Mouse (Mus musculus): Measurements from ENCODE around the gene Zfp385a. TPM values are rescaled to one million over a fixed set of nuclear protein-coding genes. Genes with fewer than 3 reads are reported as not detected.

Zfp385a gene
- total and polyA plus RNA-seq, 2 experiments from 2014 or later, result 13.0 to 21.3 TPM

DNA sequence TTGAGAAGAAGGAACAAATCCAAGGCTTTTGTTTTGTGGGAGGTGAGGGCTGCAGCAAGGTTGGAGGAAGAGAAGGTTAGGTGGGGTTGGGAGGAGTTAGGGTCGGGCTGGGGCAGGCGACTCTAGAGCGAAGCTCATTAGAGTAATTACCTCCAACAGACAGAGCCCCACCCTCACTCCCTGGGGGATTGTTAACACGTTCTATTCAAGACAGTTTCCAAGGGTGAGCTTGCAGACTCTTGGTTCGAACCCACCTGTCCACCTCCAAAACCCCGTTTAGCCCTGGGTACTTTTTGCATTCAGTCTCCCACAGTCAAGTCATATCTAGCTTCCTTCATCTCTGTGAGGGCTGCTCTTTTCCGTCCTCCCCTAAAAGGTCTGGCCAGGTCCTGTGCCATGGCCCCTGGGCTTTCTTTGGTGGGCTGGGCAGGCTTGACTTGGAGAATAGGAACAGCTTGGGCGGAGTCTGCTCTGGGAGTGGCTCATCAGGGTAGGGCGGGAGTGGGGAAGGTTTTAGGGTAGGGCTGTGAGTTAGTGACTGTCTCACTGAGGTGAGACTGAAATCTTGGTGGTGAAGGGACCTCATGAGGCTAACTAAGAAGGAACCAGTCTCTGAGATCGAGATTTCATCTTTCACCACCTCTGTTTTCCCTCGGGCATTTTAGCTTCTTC is 2.8 kb downstream of the Zfp385a start:
- no peaks in the 10 kb centered on the region for H3K9me3 ChIP-seq (ENCODE audit: low read length)
- H3K4me2 ChIP-seq (ENCODE audit: low read depth), result no peak overlapping the region
- WGBS, result 22% methylated on average over 11 of the region's 11 CpGs
- TF ChIP-seq CTCF (IDR thresholded peaks at IDR 0.05; ENCODE audit: low read depth), result no peak
- H3K4me3 ChIP-seq (ENCODE audit: low read depth, low read length), result no peak overlapping the region
- no peak overlapping the region for H3K9ac ChIP-seq
- H3K36me3 ChIP-seq (ENCODE audit: insufficient read depth), result no peaks in the 10 kb centered on the region
- no peak for DNase-seq
- no peak overlapping the region for H3K27ac ChIP-seq (ENCODE audit: low read depth, low read length)
- H3K27me3 ChIP-seq (ENCODE audit: insufficient read depth, low read length), result no peaks in the 10 kb centered on the region; the same call in 1 of the 2 replicates
- H3K4me1 ChIP-seq (ENCODE audit: insufficient read depth), result no peaks in the 10 kb centered on the region
- no peak for ATAC-seq

DNA sequence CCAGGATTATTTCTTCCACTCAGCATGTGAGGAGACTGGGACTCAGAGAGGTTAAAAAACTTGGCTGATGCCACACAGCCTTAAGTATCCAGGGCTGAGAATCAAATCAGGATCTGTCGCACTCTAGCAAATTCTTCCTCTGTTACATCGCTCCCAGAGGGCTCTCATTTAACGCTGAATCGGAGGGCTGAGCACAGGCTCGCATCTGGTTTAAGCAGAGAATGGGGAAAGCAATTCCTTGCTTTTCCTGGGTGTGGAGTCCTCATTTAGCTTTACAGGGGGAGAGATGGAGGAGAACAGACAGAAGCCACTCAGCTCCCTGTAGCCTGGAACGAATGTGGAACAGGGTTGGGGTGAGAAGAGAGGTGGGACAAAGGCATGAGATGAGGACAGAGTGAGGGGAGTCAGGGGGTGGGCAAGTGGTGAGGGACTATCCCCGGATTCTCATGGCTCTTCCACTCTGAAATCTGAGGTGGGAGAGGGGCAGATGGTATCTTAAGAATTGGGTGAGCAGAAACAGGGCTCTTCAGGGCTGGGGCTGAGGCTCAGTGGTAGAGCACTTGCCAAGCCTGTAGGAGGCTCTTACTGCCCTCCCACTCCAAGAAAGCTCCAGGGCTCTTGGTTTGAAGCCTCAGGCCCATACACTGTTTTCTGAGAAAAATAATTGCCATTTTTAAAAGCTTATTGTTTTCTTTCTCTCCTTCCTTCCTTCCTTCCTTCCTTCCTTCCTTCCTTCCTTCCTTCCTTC is 4.2 kb downstream of the Zfp385a start:
- Histone ChIP-seq H3K9me3 (ENCODE audit: low read length) (no peaks in the 10 kb centered on the region), H3K4me3 (ENCODE audit: low read depth, low read length) (no peak overlapping the region), H3K27me3 (ENCODE audit: insufficient read depth, low read length) (no peaks in the 10 kb centered on the region; the same call in 1 of the 2 replicates), H3K4me1 (ENCODE audit: insufficient read depth) (no peaks in the 10 kb centered on the region), H3K36me3 (ENCODE audit: insufficient read depth) (no peaks in the 10 kb centered on the region), H3K4me2 (ENCODE audit: low read depth) (no peak overlapping the region), H3K27ac (ENCODE audit: low read depth, low read length) (peak overlapping the region; percentile 40; the same call in 1 of the 2 replicates), H3K9ac (no peak overlapping the region)
- WGBS, result 24% methylated on average over 7 of the region's 7 CpGs
- DNase-seq, result no peak
- TF ChIP-seq CTCF (IDR thresholded peaks at IDR 0.05; ENCODE audit: low read depth), result no peak
- ATAC-seq, result no peak

DNA sequence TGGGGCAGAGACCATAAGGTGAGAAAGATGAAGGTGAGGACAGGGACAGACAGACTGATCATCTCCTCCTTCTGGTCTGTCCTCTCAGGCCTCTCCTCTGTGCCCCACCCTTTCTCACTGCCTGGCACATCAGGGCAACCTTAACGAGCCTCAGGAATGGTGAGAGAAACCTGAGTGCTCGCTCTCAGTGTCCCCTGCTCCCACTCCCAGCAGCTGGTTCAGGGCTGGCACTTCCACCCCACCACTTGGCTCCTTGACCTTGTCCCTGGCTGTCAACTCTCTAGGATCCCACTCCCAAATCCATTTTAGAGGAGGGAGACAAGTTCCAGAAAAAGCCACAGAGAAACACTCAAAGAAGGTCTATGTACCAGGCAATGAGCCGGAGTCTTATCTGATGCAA is 4.9 kb downstream of the Zfp385a start:
- Histone ChIP-seq H3K4me1 (ENCODE audit: insufficient read depth) (no peaks in the 10 kb centered on the region), H3K4me3 (ENCODE audit: low read depth, low read length) (no peak overlapping the region), H3K27ac (ENCODE audit: low read depth, low read length) (no peak overlapping the region), H3K4me2 (ENCODE audit: low read depth) (no peak overlapping the region), H3K36me3 (ENCODE audit: insufficient read depth) (no peaks in the 10 kb centered on the region), H3K9ac (no peak overlapping the region), H3K9me3 (ENCODE audit: low read length) (no peaks in the 10 kb centered on the region), H3K27me3 (ENCODE audit: insufficient read depth, low read length) (no peaks in the 10 kb centered on the region)
- DNase-seq (no peak), ATAC-seq (no peak)
- 63% methylated on average over 3 of the region's 3 CpGs for WGBS
- no peak for TF ChIP-seq CTCF (IDR thresholded peaks at IDR 0.05; ENCODE audit: low read depth)

DNA sequence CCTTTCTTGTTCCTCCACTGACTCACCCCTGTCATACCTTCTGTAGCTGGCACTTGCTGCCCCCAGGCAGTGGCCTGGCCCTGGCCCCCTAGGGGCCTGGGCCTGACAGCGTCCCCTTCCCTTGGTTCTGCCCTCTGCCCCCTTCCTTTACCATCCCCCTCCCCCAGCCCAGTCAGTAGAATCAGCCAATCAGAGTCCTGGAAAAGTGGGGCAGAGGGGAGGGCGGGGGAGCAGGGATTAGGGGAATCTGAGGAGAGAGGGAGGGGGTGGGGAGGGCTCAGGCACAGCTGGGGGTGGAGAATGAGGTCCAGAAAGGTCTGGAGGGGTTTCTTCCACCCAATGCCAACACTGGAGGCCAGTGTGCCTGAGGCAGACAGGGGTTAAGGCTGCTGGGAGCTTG is 5.7 kb downstream of the Zfp385a start:
- DNase-seq (no peak), ATAC-seq (peak; percentile 21; the same call in 1 of the 2 replicates)
- Histone ChIP-seq H3K27me3 (ENCODE audit: insufficient read depth, low read length) (no peaks in the 10 kb centered on the region), H3K4me3 (ENCODE audit: low read depth, low read length) (no peak overlapping the region), H3K9me3 (ENCODE audit: low read length) (no peaks in the 10 kb centered on the region), H3K27ac (ENCODE audit: low read depth, low read length) (no peak overlapping the region), H3K4me1 (ENCODE audit: insufficient read depth) (no peaks in the 10 kb centered on the region), H3K4me2 (ENCODE audit: low read depth) (no peak overlapping the region), H3K9ac (no peak overlapping the region), H3K36me3 (ENCODE audit: insufficient read depth) (no peaks in the 10 kb centered on the region)
- 8% methylated on average over 2 of the region's 2 CpGs for WGBS
- no peak for TF ChIP-seq CTCF (IDR thresholded peaks at IDR 0.05; ENCODE audit: low read depth)

DNA sequence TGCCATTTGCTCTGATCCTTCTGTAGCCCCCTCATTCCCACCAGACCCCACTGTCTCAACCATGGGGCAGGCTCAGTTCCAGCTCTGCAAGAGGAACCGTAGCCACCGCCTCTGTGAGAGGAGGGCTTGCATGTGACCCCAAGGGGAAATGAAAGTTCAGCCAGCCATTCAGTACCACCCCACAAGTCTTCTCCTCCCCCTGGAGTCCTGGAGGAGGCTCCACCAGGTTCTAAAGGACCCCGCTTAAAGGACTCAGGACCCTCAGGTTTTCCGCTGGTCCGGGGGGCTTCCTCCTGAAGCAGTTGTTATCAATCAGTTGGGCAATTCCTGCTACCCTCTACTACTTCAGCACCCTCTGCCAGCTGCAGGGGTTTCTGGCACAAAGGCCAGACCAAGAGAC is 6.2 kb downstream of the Zfp385a start:
- H3K4me2 ChIP-seq (ENCODE audit: low read depth), result no peak overlapping the region
- H3K36me3 ChIP-seq (ENCODE audit: insufficient read depth), result no peaks in the 10 kb centered on the region
- no peaks in the 10 kb centered on the region for H3K27me3 ChIP-seq (ENCODE audit: insufficient read depth, low read length)
- TF ChIP-seq CTCF (IDR thresholded peaks at IDR 0.05; ENCODE audit: low read depth), result no peak
- no peak for DNase-seq
- WGBS, result 63% methylated on average over 5 of the region's 5 CpGs
- no peak overlapping the region for H3K9ac ChIP-seq
- peak; percentile 14; the same call in 1 of the 2 replicates for ATAC-seq
- H3K27ac ChIP-seq (ENCODE audit: low read depth, low read length), result no peak overlapping the region
- H3K4me1 ChIP-seq (ENCODE audit: insufficient read depth), result no peaks in the 10 kb centered on the region
- H3K9me3 ChIP-seq (ENCODE audit: low read length), result no peaks in the 10 kb centered on the region
- H3K4me3 ChIP-seq (ENCODE audit: low read depth, low read length), result no peak overlapping the region

DNA sequence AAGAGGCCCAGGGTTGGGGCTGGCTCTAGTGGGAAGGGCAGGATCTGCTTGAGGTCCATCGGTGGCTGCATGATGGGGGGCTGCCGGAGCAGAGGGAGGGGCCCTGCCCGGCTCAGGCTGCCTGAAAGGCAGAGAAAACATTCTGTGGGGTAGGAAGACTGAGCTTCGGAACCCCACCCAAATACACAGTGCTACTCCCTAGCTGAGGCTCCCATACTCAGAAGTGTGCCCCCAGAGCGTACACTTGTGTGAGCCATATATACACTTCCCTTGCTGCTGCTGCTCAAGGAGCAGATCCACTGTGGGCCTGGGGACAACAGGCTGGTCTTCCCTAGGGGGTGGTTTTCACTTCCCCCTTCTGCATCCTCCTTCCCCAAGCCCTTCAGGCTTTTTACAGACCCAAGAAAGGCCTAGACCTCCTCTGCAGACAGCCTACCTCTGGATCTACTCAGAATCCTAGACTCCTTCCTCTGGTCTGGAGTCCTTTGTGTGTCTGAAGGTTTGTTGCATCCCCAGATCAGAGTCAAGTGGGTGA is 6.7 kb downstream of the Zfp385a start:
- Histone ChIP-seq H3K27me3 (ENCODE audit: insufficient read depth, low read length) (no peaks in the 10 kb centered on the region), H3K27ac (ENCODE audit: low read depth, low read length) (no peak overlapping the region), H3K4me2 (ENCODE audit: low read depth) (no peak overlapping the region), H3K36me3 (ENCODE audit: insufficient read depth) (no peaks in the 10 kb centered on the region), H3K4me1 (ENCODE audit: insufficient read depth) (no peaks in the 10 kb centered on the region), H3K9ac (no peak overlapping the region), H3K4me3 (ENCODE audit: low read depth, low read length) (no peak overlapping the region), H3K9me3 (ENCODE audit: low read length) (no peaks in the 10 kb centered on the region)
- DNase-seq (no peak), ATAC-seq (no peak)
- TF ChIP-seq CTCF (IDR thresholded peaks at IDR 0.05; ENCODE audit: low read depth), result no peak
- WGBS, result 57% methylated on average over 5 of the region's 5 CpGs

All from forebrain, postnatal 0 days (tissue).